Mouse (Mus musculus) heart, postnatal 25 days (tissue): ENCODE results near the gene Trim24. TPM values are rescaled to one million over a fixed set of nuclear protein-coding genes. Genes with fewer than 3 reads are reported as not detected.

ENCODE experiments used
- DNase-seq: peaks from one replicate; pipeline ENCODE4 v3.0.0; 2022; ENCODE audit warnings: low spot score
- intact Hi-C: fragments of 180-260 bp; cut with DNase I; formaldehyde crosslinking; loops from one replicate; pipeline ENCODE4 v1.15.1; 2025
- total RNA-seq, 2 experiments: library from RNA; stranded (reverse); gene quantifications; 2 replicates each; pipeline ENCODE4 v1.2.3; 2021

Trim24 gene
- total RNA-seq, 2 experiments from 2014 or later = 29.0 to 33.9 TPM

GRCm38 (mm10) chr6:38012829-38013228 lies 142.2 kb downstream of the Trim24 start:
- intact Hi-C loops = no loop called here
- DNase-seq = no peak

Other genes starting within 250 kb of the Trim24 start
- gene Svopl, start 176.2 kb downstream of the Trim24 start, total RNA-seq = under 1 TPM; 0.42 to 0.50 TPM
- not detected for gene Tmem213, start 238.4 kb downstream of the Trim24 start, total RNA-seq